Mouse (Mus musculus) layer of hippocampus, adult 8-10 months (tissue): ENCODE measurements at regions not wholly inside any gene's neighbourhood (a gene's known extent, or its start where the extent isn't known, plus 50 kb on each side); places are given as distances from the start of the nearest gene placed in this dataset.

ENCODE experiments used
- DNase-seq, 2 experiments: peaks; one replicate each; pipeline ENCODE4 v3.0.0; 2022; ENCODE audit warnings: low spot score in 2 of 2

- DNase-seq: no peak
These were observed 59.1 kb upstream of the Npvf start for GRCm38 (mm10) chr6:50713297-50713696.

GRCm38 (mm10) chr6:50718631-50719030 is 64.4 kb upstream of the Npvf start:
- DNase-seq: no peak

GRCm38 (mm10) chr6:50720346-50720745 is 66.1 kb upstream of the Npvf start:
- DNase-seq: no peak

DNA sequence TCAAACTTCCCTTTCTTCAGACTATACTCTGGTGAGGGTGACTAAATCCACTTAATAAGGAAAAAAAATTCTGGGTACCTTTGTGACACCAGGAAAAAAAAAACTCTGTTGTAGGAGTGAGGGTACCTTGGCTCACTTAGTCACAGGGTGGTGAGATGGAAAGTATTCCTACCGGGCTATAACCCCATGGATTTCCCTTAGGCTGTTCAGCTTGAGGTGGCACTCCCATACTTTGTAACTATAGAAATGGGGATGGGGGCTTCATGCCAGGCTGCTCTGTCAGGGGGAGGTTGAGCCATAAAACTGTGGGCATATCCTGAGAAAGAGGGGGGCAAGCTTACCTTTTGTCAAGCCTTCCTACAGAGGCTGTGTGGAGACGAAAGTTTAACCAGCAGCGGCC is 71.4 kb upstream of the Npvf start:
- no peak for DNase-seq

DNA sequence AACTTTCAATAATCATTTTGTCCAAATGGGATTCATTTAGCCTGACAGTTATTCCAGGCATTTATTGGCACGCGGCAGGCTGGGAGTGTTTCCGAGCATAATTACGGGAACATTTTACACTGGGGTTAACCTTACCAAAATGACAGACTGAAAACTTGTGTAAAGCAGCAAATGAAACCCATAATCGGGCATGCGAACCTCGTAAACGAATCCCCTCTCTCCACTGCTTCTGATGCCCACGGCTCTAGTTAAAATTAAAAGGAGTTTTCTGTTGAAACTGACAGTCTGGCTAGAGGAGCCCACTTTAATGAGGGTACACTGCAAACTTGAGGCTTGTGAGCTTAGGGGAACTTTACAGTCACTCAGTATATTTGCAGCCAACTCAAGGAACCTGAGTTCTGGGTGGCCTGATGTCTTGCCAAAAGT is 71.9 kb upstream of the Npvf start:
- no peak for DNase-seq

DNA sequence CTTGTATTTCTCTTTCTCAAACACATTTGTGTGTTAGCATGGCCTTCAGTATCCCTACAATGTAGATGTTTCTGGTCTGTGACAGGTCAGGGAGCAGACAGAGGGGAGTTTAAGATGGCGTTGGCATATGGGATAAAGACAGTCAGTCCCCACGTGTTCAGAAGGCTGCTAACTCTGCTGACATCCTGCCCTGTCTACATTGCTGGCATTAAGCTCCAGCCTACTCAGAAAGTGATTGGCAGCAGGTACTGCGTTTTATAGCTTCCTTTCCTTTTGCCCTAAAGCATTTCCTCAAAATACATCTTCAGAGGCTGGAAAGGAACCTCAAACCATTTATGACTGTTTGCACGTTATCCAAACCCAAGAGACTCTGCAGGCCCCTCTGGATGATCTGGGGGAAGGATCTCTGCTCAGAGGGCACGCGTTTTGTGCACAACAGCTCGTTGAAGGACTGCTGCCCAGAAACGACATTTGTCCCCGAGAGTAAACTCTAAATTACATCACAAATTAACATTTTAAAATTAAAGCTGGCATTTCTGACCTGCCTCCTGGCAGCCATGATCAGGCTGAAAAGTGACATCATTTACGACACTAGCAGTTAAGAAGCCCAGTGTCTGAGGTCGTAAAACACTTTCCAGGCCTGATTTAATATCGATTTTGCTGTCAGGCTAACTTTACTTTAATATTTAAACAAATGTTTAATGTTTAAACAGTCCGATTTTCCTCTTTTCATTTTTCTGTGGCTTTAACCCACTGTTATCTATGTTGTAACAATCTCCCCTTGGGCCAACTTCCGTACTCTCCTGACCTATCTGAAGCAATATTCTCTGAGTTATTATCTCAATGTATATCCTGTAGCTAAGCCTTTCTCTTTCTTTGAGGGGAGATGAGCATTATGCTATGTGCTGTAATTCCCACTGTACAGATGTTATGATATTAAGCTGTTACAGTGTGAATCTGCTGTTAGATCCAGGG is 76.8 kb upstream of the Npvf start:
- DNase-seq: no peak

DNA sequence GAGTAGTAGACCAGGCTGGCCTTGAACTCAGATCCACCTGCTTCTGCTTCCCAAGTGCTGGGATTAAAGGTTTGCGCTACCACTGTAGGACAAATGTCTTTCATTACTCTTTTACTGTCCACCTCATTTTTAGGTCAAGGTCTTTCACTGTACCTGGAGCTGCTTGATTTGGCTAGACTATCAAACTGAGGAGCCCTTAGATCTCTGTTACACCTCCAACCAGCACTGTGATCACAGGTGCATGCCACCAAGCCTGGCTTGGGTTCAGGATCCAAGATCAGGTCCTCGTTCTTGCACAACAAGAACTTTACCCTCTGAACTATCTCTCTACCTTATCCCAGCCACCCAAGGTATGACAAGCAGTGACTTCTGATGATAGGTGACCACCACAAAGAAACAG is 80.5 kb upstream of the Npvf start:
- DNase-seq: no peak

- no peak for DNase-seq
These were observed 81.6 kb upstream of the Npvf start for GRCm38 (mm10) chr6:50735825-50736224.

- no peak for DNase-seq
These were observed 87.8 kb upstream of the Npvf start for GRCm38 (mm10) chr6:50742009-50742408.

- DNase-seq: no peak
These were observed 90.4 kb upstream of the Npvf start for GRCm38 (mm10) chr6:50744462-50745166.

DNA sequence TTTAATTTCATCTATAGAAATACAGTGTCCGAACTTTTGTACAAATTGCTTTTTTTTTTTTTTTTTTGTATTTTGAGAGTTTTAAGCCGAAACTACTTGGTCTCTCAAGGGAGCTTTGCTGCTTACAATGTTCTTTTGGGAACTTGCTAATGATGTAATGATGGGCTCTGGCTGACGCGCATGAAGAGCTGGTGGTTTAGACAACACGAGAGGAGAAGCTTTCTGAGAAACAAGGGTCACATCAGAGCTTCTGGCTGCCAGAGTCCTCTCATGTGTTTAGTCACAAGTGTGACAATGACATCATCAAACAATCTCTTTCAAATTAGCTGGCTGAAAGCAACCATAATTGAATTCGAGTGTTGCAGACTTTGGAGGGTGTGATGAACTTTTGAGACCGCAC is 98.9 kb upstream of the Npvf start:
- DNase-seq: no peak

- no peak for DNase-seq
These were observed 100.5 kb upstream of the Npvf start for GRCm38 (mm10) chr6:50754786-50755185.

DNA sequence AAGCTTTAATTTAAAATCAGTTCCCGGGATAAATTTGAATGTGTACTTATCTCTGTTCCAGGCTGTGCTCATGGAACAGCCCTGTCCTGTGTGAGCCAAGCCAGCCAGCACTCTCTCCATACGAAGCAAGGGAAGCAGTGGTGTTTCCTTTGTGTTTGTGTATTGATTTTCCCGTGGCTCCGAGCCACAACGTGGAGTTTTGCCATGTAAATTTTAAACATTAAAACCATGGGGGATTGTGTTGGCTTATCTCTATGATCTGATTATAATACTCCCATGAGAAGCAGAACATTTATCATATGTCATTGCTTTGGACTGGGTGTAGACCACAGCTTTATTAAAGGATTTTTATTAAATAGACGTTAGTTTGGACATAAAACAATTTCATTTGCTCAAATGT is 106.1 kb upstream of the Npvf start:
- DNase-seq: no peak

GRCm38 (mm10) chr6:50763121-50763520 is 108.9 kb upstream of the Npvf start:
- DNase-seq: peak in 1 of 2 experiments; percentile 14

DNA sequence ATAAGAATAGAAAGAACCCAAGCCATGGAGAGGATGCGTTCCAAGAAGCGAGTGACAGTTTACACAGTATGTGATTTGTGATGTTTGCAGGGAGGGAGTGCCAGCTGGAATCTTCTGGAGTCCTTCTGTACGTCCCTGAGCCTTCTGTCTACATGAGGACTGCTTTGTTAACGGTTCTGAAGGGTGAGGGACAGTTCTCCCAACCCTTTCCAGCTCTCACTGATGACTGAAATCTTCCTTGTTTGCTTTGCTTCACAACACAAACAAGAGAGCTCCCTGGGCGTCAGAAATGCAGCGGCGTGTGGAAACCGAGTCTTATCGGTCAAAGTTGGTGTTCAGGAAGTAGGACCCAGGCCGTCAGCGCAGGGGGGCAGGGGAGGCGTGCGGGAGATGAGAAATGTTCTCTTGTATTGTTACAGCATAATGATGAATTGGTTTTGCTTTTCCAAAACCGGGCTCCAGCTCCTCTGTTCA is 112.2 kb upstream of the Npvf start:
- DNase-seq: peak in 1 of 2 experiments; percentile 39

- no peak for DNase-seq
These were observed 112.9 kb upstream of the Npvf start for GRCm38 (mm10) chr6:50767126-50767525.

- DNase-seq: no peak
These were observed 113.6 kb upstream of the Npvf start for GRCm38 (mm10) chr6:50767827-50768226.

DNA sequence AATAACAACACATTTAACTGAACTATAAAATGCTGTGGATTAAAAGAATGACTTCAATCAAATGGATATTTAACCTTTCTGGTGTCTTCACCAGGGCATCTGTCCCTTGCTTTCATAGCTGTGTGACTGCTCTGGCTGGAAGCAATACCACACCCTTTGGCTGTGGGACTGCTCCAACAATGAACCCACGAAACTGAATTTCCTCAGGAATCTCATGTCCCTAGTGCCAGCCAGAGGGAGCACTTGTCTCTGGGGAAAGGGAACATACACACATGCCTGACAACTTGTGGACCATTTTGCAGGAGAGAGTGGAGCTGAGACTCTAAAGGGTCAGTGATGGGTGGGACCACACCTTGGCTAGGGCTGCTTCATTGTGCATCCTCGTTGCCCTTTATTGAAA is 114.9 kb upstream of the Npvf start:
- DNase-seq: no peak

DNA sequence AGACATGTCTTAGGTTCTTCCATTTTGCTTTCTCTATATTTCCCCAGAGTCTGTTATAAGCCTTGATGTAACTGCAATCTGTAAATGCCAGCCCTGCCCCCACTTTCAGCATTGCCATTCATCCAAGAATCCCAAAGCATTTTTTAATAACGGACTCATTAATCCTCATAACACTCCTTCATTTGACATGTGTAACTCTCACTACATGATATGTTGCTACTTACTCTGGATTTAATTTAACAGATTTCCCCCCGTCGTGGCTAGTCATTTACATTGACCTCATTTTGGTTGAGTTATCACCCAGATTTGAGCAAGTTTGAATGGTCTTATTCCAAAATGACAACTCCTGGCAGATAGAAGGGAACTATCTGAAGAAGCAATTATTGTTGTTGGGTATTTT is 116.2 kb upstream of the Npvf start:
- DNase-seq: no peak

DNA sequence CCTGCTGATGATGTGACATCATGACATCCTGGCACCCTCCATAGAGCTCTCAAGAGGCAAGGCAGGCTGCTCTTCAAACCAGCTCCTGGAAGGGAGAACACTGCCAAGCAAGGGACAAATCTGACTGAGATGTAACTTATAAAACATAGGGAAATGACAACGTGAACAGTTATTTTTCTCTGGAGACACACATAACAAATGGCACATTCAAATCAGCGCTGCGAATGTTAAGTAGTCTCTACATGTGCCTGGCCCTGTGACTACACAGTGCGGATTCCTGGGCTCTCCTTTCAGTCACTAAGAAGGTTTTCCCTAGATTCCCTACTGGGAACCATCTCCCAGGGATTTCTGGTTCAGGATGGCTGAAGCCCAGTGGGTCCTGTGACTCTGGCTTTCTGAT is 121.4 kb upstream of the Npvf start:
- peak in 1 of 2 experiments; percentile 13 for DNase-seq

GRCm38 (mm10) chr6:50776236-50776832 is 122.1 kb upstream of the Npvf start:
- DNase-seq: no peak

DNA sequence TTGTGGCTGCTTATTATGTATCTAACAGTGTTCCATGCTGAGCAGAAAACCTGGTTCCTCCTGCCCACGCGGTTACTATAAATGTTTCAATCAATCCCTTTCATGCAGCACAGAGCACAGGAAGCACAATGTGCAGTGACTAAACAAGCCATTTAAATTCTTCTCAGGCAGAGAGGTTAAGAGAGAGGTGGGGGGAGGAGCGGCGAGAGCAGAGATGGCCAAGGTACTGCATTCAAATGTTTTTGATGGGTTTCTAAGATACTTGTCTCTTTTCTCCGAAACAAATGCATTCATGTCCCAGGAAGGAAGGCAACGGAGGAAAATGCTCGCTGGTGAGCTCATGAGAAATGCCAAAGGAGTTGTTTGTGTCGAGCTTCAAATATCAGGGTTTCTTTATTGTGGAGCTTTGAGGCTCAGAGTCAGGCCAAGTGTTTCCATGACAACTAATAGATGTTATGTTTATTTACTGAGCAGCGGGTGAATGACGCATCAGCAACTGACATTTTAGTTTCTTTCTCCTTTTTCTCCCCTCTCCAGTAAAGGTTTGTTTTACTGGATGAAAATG is 122.8 kb upstream of the Npvf start:
- DNase-seq: peak; percentile 83 to 85
